Mouse (Mus musculus) heart, adult 2 months (tissue): ENCODE results near the gene Rnaseh2a.

ENCODE experiments used
- CTCF ChIP-seq: fragments of 200-600 bp; IDR thresholded peaks from 2 replicates; pipeline ENCODE4 v1.8.1; 2022; ENCODE audit warnings: antibody characterized with exemption, mild to moderate bottlenecking, moderate library complexity
- EP300 ChIP-seq: fragments of 200-500 bp; IDR thresholded peaks from 2 replicates; pipeline ENCODE4 v1.6.1; 2011; ENCODE audit warnings: low read depth, low read length, control low read depth; ENCODE audit not compliant: insufficient read depth
- POLR2A ChIP-seq: fragments of 200-500 bp; IDR thresholded peaks from 2 replicates; pipeline ENCODE4 v1.6.1; 2011; ENCODE audit warnings: mild to moderate bottlenecking, low read depth, low read length, control low read depth; ENCODE audit not compliant: insufficient read depth

DNA sequence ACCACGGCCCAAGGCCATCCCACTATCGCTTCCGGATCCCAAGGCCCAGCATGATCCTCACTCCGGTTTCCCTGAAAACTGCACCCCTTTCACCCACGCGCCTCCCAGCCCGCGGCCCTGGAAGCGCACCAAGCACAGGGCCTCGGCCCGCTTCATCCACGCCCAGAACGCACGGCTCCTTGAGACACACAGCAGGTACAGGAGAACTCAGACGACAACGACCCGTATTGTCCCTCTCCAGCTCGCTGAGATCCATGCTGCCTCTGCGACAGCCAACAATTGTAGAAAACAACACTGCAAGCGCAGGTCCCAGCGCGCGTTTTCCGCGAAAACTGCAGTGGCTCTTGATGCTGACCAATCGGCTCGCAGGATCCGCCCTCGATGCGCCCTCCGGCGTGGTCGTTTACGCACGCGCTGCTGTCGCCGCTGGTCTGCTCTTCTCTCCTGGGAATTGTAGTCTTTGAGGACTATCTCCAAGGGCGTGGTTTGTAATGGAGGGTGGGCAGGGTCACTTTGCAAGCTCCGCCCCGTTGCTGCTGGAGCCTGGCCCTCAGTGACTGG, 3.8 kb downstream of the Rnaseh2a start:
- TF ChIP-seq CTCF (no peak), EP300 (no peak), POLR2A (peak; percentile 75)
